Mouse (Mus musculus) liver, embryonic 13.5 days (tissue): Measurements from ENCODE around the gene Gm614. TPM values are rescaled to one million over a fixed set of nuclear protein-coding genes. Genes with fewer than 3 reads are reported as not detected.

ENCODE experiments used
- ATAC-seq: fragments of 200-750 bp; cut with Nextera tagmentation; 2 replicates; pipeline ENCODE4 v1.8.0; 2017; ENCODE audit warnings: low read depth, mild to moderate bottlenecking, moderate number of reproducible peaks, moderate library complexity
- DNase-seq: peaks from one replicate; pipeline ENCODE4 v3.0.0; 2022
- H3K27ac ChIP-seq: fragments of 300-500 bp; sonication (generic); 2 replicates; pipeline ENCODE4 v1.5.1; 2015; ENCODE audit warnings: moderate library complexity, mild to moderate bottlenecking, inconsistent platforms
- H3K27me3 ChIP-seq: fragments of 300-500 bp; sonication (generic); 2 replicates; pipeline ENCODE4 v1.6.1; 2015; ENCODE audit warnings: mild to moderate bottlenecking, inconsistent platforms
- H3K36me3 ChIP-seq: fragments of 300-500 bp; sonication (generic); 2 replicates; pipeline ENCODE4 v1.6.1; 2015; ENCODE audit warnings: mild to moderate bottlenecking, inconsistent platforms
- H3K4me1 ChIP-seq: fragments of 300-500 bp; sonication (generic); replicated peaks from 2 replicates; pipeline ENCODE4 v1.6.1; 2015; ENCODE audit warnings: inconsistent platforms
- H3K4me2 ChIP-seq: fragments of 300-500 bp; sonication (generic); 2 replicates; pipeline ENCODE4 v1.6.1; 2015; ENCODE audit warnings: inconsistent platforms, mild to moderate bottlenecking, moderate library complexity
- H3K4me3 ChIP-seq: fragments of 300-500 bp; sonication (generic); replicated peaks from 2 replicates; pipeline ENCODE4 v1.5.1; 2015; ENCODE audit warnings: mild to moderate bottlenecking, inconsistent platforms
- H3K9ac ChIP-seq: fragments of 300-500 bp; sonication (generic); 2 replicates; pipeline ENCODE4 v1.6.1; 2015; ENCODE audit warnings: mild to moderate bottlenecking, inconsistent platforms
- H3K9me3 ChIP-seq: fragments of 300-500 bp; sonication (generic); replicated peaks from 2 replicates; pipeline ENCODE4 v1.6.1; 2016; ENCODE audit warnings: inconsistent platforms
- WGBS: fragments of 180-500 bp; shearing (Covaris S2); methylation state at CpG from one replicate; pipeline ENCODE4 v1.1.7; 2015; ENCODE audit not compliant: insufficient replicate concordance; 5-methylcytosine and 5-hydroxymethylcytosine counted together
- polyA plus RNA-seq: library from polyadenylated mRNA; unstranded; fragments of >200 nt; fragmentation: Nextera tagmentation; extraction: Ambion mirVana; gene quantifications from 2 replicates; pipeline ENCODE4 v1.2.1, GENCODE M21; 2015

Gene Gm614
- polyA plus RNA-seq, 1 experiment from 2014 or later = not detected

- Histone ChIP-seq H3K4me2 (no peak overlapping the region), H3K4me3 (no peak overlapping the region), H3K27me3 (no peaks in the 10 kb centered on the region), H3K36me3 (peaks cover 93% of the 10 kb centered on the region), H3K4me1 (peaks cover 53% of the 10 kb centered on the region), H3K27ac (peak overlapping the region; percentile 98), H3K9ac (0 out of 2 replicates have a peak overlapping the region, but pooled peaks have one; percentile 36), H3K9me3 (no peaks in the 10 kb centered on the region)
- 85% methylated on average over 14 of the region's 14 CpGs for WGBS
- DNase-seq (no peak), ATAC-seq (no peak)
These were observed 22.3 kb upstream of the Gm614 start for GRCm38 (mm10) chrX:101285953-101286670.

GRCm38 (mm10) chrX:101285534-101285933 lies 21.7 kb upstream of the Gm614 start:
- Histone ChIP-seq H3K27ac (peak overlapping the region; percentile 98; the same call in 1 of the 2 replicates), H3K4me1 (peaks cover 50% of the 10 kb centered on the region), H3K27me3 (no peaks in the 10 kb centered on the region), H3K4me3 (no peak overlapping the region), H3K4me2 (no peak overlapping the region), H3K9ac (no peak overlapping the region), H3K9me3 (no peaks in the 10 kb centered on the region), H3K36me3 (peaks cover 93% of the 10 kb centered on the region)
- WGBS = 29% methylated on average over 6 of the region's 6 CpGs
- DNase-seq = peak; percentile 49
- no peak for ATAC-seq

- 76% methylated on average over 6 of the region's 6 CpGs for WGBS
- no peak for DNase-seq
- peaks cover 91% of the 10 kb centered on the region for H3K36me3 ChIP-seq
- H3K9ac ChIP-seq = no peak overlapping the region
- H3K4me1 ChIP-seq = peaks cover 23% of the 10 kb centered on the region
- no peak overlapping the region for H3K4me2 ChIP-seq
- no peaks in the 10 kb centered on the region for H3K27me3 ChIP-seq
- ATAC-seq = no peak
- no peak overlapping the region for H3K4me3 ChIP-seq
- H3K9me3 ChIP-seq = no peaks in the 10 kb centered on the region
- H3K27ac ChIP-seq = no peak overlapping the region
These were observed 19.0 kb upstream of the Gm614 start for GRCm38 (mm10) chrX:101282813-101283212.

GRCm38 (mm10) chrX:101273875-101274738 lies 10.3 kb upstream of the Gm614 start, which contains the start of gene Med12:
Med12 (plus strand) TSS chrX:101274030.
- H3K9ac ChIP-seq = peak within 1 kb of the TSS; percentile 88
- peak; percentile 98 for ATAC-seq
- no peaks in the 10 kb centered on the region for H3K9me3 ChIP-seq
- peak; percentile 90 for DNase-seq
- peak within 1 kb of the TSS; percentile 73 for H3K4me3 ChIP-seq
- peak within 1 kb of the TSS; percentile 89 for H3K27ac ChIP-seq
- no peaks in the 10 kb centered on the region; the same call in 1 of the 2 replicates for H3K27me3 ChIP-seq
- WGBS = 13% methylated on average over 54 of the region's 54 CpGs
- peaks cover 24% of the 10 kb centered on the region for H3K4me1 ChIP-seq
- peaks cover 37% of the 10 kb centered on the region for H3K36me3 ChIP-seq
- peak within 1 kb of the TSS; percentile 68 for H3K4me2 ChIP-seq

GRCm38 (mm10) chrX:101273410-101273809 lies 9.6 kb upstream of the Gm614 start:
- Histone ChIP-seq H3K36me3 (peaks cover 30% of the 10 kb centered on the region), H3K9me3 (no peaks in the 10 kb centered on the region), H3K9ac (peak overlapping the region; percentile 59), H3K4me1 (peaks cover 24% of the 10 kb centered on the region), H3K4me3 (peak overlapping the region; percentile 73), H3K4me2 (peak overlapping the region; percentile 68), H3K27ac (peak overlapping the region; percentile 89), H3K27me3 (no peaks in the 10 kb centered on the region; the same call in 1 of the 2 replicates)
- WGBS = 33% methylated on average over 6 of the region's 6 CpGs
- DNase-seq = no peak
- ATAC-seq = no peak

GRCm38 (mm10) chrX:101268755-101269124 lies 4.9 kb upstream of the Gm614 start, which contains the start of gene Gm20489:
Gm20489 (minus strand) TSS chrX:101269023.
- DNase-seq = no peak
- Histone ChIP-seq H3K9me3 (no peaks in the 10 kb centered on the region), H3K4me2 (peak within 1 kb of the TSS; percentile 19), H3K4me1 (peaks cover 31% of the 10 kb centered on the region), H3K9ac (no peak within 1 kb of the TSS), H3K27ac (no peak within 1 kb of the TSS), H3K27me3 (no peaks in the 10 kb centered on the region), H3K36me3 (no peaks in the 10 kb centered on the region), H3K4me3 (no peak within 1 kb of the TSS)
- ATAC-seq = no peak
- WGBS = 37% methylated on average over 3 of the region's 3 CpGs

GRCm38 (mm10) chrX:101268025-101268754 lies 4.4 kb upstream of the Gm614 start, which contains the start of gene Il2rg:
Il2rg (minus strand) TSS chrX:101268255.
- WGBS = 27% methylated on average over 5 of the region's 5 CpGs
- no peak within 1 kb of the TSS for H3K4me3 ChIP-seq
- peak; percentile 57 for ATAC-seq
- no peak within 1 kb of the TSS for H3K9ac ChIP-seq
- peak within 1 kb of the TSS; percentile 19 for H3K4me2 ChIP-seq
- no peak for DNase-seq
- no peak within 1 kb of the TSS for H3K27ac ChIP-seq
- H3K4me1 ChIP-seq = peaks cover 26% of the 10 kb centered on the region
- H3K27me3 ChIP-seq = no peaks in the 10 kb centered on the region
- H3K36me3 ChIP-seq = no peaks in the 10 kb centered on the region
- no peaks in the 10 kb centered on the region for H3K9me3 ChIP-seq

GRCm38 (mm10) chrX:101266631-101267030 lies 2.8 kb upstream of the Gm614 start:
- ATAC-seq = no peak
- no peak overlapping the region for H3K4me2 ChIP-seq
- WGBS = 77% methylated on average over 6 of the region's 6 CpGs

GRCm38 (mm10) chrX:101260441-101261325 lies 3.1 kb downstream of the Gm614 start:
- Histone ChIP-seq H3K9me3 (no peaks in the 10 kb centered on the region), H3K27ac (peak overlapping the region; percentile 18; the same call in 1 of the 2 replicates), H3K4me2 (no peak overlapping the region; the same call in 1 of the 2 replicates), H3K27me3 (no peaks in the 10 kb centered on the region), H3K9ac (no peak overlapping the region), H3K36me3 (peaks cover 18% of the 10 kb centered on the region), H3K4me1 (peaks cover 27% of the 10 kb centered on the region), H3K4me3 (no peak overlapping the region)
- 12% methylated on average over 11 of the region's 13 CpGs for WGBS
- peak; percentile 46; the same call in 1 of the 2 replicates for ATAC-seq
- DNase-seq = no peak

More at GRCm38 (mm10) chrX:101266631-101267030, 2.8 kb upstream of the Gm614 start:
- Histone ChIP-seq H3K9ac (no peak overlapping the region), H3K27me3 (no peaks in the 10 kb centered on the region), H3K9me3 (no peaks in the 10 kb centered on the region), H3K36me3 (no peaks in the 10 kb centered on the region), H3K27ac (no peak overlapping the region), H3K4me1 (peaks cover 23% of the 10 kb centered on the region), H3K4me3 (no peak overlapping the region)
- DNase-seq = no peak

GRCm38 (mm10) chrX:101256603-101257002 lies 7.2 kb downstream of the Gm614 start:
- peaks cover 18% of the 10 kb centered on the region for H3K36me3 ChIP-seq
- H3K27me3 ChIP-seq = no peaks in the 10 kb centered on the region
- no peak overlapping the region for H3K4me3 ChIP-seq
- H3K9me3 ChIP-seq = no peaks in the 10 kb centered on the region
- H3K27ac ChIP-seq = no peak overlapping the region
- H3K4me1 ChIP-seq = peaks cover 21% of the 10 kb centered on the region
- WGBS = 81% methylated on average over 13 of the region's 13 CpGs
- peak overlapping the region; percentile 78 for H3K4me2 ChIP-seq
- ATAC-seq (no peak), DNase-seq (no peak)
- H3K9ac ChIP-seq = no peak overlapping the region
